Mouse (Mus musculus) heart, embryonic 16.5 days (tissue): ENCODE measurements around the gene Tada2b. TPM values are rescaled to one million over a fixed set of nuclear protein-coding genes. Genes with fewer than 3 reads are reported as not detected.
A peak's percentile ranks its signal among the peaks of the same experiment; 100 is the strongest.

Experiments
- ATAC-seq: fragments of 200-750 bp; cut with Nextera tagmentation; replicated peaks from 2 replicates; pipeline ENCODE4 v1.8.0; 2017; ENCODE audit warnings: moderate number of reproducible peaks; ENCODE audit not compliant: insufficient read depth, low FRiP score; ENCODE audit errors: extremely low read depth
- H3K27ac ChIP-seq: fragments of 300-500 bp; sonication (generic); 2 replicates; pipeline ENCODE4 v1.5.1; 2014; ENCODE audit warnings: mild to moderate bottlenecking, low read length, control low read depth, moderate library complexity
- H3K27me3 ChIP-seq: fragments of 300-500 bp; sonication (generic); 2 replicates; pipeline ENCODE4 v1.6.1; 2014; ENCODE audit warnings: low read length, mixed read lengths; ENCODE audit not compliant: control insufficient read depth, insufficient read depth
- H3K36me3 ChIP-seq: fragments of 300-500 bp; sonication (generic); 2 replicates; pipeline ENCODE4 v1.6.1; 2014; ENCODE audit not compliant: control insufficient read depth, insufficient read depth
- H3K4me1 ChIP-seq: fragments of 300-500 bp; sonication (generic); 2 replicates; pipeline ENCODE4 v1.6.1; 2014; ENCODE audit warnings: low read length, mixed read lengths; ENCODE audit not compliant: control insufficient read depth, insufficient read depth
- H3K4me2 ChIP-seq: fragments of 300-500 bp; sonication (generic); 2 replicates; pipeline ENCODE4 v1.6.1; 2014; ENCODE audit warnings: low read depth, mild to moderate bottlenecking, control low read depth, low read length
- H3K4me3 ChIP-seq: fragments of 300-500 bp; sonication (generic); 2 replicates; pipeline ENCODE4 v1.5.1; 2014; ENCODE audit warnings: mild to moderate bottlenecking, control low read depth, low read length
- H3K9ac ChIP-seq: fragments of 300-500 bp; sonication (generic); 2 replicates; pipeline ENCODE4 v1.6.1; 2014; ENCODE audit warnings: low read length, control low read depth
- H3K9me3 ChIP-seq: fragments of 300-500 bp; sonication (generic); replicated peaks from 2 replicates; pipeline ENCODE4 v1.6.1; 2016; ENCODE audit warnings: low read length; ENCODE audit not compliant: control insufficient read depth
- whole genome bisulfite sequencing: fragments of 180-500 bp; shearing (Covaris S2); extraction: QIAGEN DNeasy Blood & Tissue Kit; methylation state at CpG from one replicate; pipeline ENCODE4 v1.1.7; 2014; 5-methylcytosine and 5-hydroxymethylcytosine counted together
- polyA plus RNA-seq: library from polyadenylated mRNA; unstranded; fragments of >200 nt; fragmentation: Nextera tagmentation; extraction: Ambion mirVana; gene quantifications from 2 replicates; pipeline ENCODE4 v1.2.1, GENCODE M21; 2015

Tada2b gene
- polyA plus RNA-seq = 1.7 TPM in 2 replicates

DNA sequence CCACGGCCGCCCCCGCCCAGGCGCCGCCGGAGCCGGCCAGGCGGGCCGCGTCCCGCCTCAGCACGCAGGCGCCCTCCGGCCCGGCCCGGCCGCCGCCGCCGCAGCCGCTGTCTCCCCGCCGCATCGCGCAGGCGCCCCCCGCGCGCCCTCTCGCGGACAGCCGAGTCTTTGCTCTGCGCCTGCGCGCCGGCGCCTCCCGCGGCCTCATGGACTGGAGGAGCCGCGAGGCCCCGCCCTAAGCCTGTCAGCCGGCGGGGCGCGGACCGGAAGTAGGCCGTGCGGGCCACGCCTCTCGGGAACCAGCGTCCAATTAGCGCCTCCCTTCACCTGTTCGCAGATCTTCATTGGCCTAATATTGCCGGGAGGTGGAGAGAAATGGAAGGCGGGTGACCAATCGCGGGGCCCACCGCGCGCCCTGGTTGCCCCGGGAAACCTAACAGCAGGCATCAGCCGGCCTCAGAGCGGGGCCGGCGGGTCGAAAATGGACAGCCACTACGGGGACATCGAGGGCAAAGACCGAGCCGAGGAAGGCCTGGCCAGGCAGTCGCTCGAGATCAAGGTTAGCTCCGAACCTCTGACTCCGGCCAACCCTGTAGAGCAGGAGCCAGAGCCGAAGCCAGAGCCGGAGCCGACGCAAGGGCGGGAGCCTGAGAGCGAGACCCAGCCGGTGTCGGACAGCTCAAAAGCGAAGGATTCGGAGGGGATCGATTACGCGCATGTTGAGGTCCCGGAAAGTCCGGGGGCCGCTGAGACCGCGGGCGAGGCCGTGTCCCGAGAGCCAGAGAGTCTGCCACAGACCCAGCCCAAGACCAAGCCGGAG is at the start of gene Tada2b, which contains the start of gene Ccdc96:
Gene Tada2b (minus strand): TSS at position 115 of the 820 bp plus-strand sequence.
Gene Ccdc96 (plus strand): TSS at position 418 of the 820 bp plus-strand sequence.
- H3K9me3 ChIP-seq = no peaks in the 10 kb centered on the region
- H3K27me3 ChIP-seq = peaks cover 10% of the 10 kb centered on the region; the same call in 1 of the 2 replicates
- H3K36me3 ChIP-seq = no peaks in the 10 kb centered on the region
- peaks cover 26% of the 10 kb centered on the region for H3K4me1 ChIP-seq
- H3K27ac ChIP-seq = peak within 1 kb of the TSS; percentile 77
- WGBS = under 1% methylated on average over 90 of the region's 97 CpGs
- peak within 1 kb of the TSS; percentile 97 for H3K4me2 ChIP-seq
- peak within 1 kb of the TSS; percentile 96 for H3K9ac ChIP-seq
- H3K4me3 ChIP-seq = peak within 1 kb of the TSS; percentile 96
- ATAC-seq = peak; percentile 99

DNA sequence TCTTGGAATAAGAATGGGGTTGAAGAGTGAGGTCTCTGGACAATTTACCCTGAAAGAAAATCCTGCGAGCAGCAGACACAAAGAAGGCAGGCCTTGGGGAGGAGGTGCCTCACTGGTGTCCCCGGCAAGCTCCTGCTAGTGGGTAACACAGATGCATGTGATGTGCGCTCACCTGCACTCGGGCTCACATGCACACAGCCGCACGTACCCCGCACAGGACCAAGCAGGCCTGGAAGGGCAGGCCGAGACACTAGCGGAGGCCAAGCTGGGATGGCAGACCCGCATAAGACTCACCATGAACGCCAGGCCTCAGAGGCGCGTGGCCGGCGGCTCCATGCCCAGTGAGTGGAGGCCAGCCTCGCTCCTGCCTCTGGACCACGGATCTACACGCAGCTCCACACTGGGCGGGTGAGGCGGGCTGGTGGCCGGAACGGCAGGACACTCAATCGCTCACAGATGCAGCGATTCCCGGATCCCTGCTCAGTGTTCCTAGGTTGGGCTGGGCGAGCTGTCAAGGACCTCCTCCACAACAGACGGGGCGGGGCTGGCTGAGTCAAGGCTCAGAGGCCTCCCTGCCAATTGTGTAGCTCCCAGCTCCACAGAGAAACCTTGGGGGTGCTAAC is 46.2 kb upstream of the Tada2b start:
- ATAC-seq = peak; percentile 97
- H3K9ac ChIP-seq = peak overlapping the region; percentile 88
- H3K9me3 ChIP-seq = no peaks in the 10 kb centered on the region
- H3K27ac ChIP-seq = peak overlapping the region; percentile 79
- WGBS = under 1% methylated on average over 28 of the region's 28 CpGs
- no peaks in the 10 kb centered on the region for H3K36me3 ChIP-seq
- peak overlapping the region; percentile 76 for H3K4me2 ChIP-seq
- no peaks in the 10 kb centered on the region for H3K27me3 ChIP-seq
- H3K4me3 ChIP-seq = peak overlapping the region; percentile 79
- H3K4me1 ChIP-seq = peaks cover 20% of the 10 kb centered on the region

DNA sequence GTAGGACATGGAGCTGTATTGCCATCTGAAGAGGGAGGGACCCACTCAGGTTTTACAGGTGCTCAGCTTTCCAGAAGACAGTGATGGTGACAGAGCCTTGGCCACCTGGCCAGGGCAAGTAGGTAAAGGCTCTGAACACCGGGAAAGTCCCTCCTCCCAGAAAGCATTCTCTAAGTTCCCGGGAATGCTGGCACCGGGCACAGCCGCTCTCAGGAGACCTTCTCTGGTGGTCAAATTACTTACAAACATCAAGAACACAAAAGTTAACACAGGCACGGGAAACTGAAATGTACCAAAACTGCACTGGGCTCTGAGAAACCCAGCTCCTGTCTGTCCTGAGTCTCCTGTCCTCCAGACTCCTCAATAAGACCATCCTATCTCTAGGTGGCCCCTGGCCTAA is 45.6 kb upstream of the Tada2b start:
- 6% methylated on average over 5 of the region's 5 CpGs for WGBS
- H3K4me2 ChIP-seq = peak overlapping the region; percentile 76
- H3K27ac ChIP-seq = peak overlapping the region; percentile 79; the same call in 1 of the 2 replicates

DNA sequence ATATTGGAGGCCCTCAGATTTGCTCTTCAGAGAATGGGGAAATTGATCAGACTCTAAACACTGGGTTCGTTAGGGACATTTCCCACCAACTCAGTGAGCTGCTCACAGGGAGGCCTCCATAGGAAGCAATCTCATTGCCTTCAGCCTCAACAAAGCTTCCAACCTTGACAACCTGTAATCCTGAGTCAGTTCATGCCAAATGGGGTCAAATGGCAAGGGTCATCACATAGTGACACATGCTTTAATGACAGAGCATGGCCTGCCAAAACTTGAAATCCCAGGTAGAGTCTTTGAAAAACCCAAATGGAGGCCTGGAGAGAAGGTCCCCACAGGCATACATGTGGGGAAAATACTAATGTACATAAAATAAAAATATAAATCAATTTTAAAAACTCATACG is 42.8 kb upstream of the Tada2b start:
- no peaks in the 10 kb centered on the region for H3K27me3 ChIP-seq
- no peak for ATAC-seq
- no peaks in the 10 kb centered on the region for H3K9me3 ChIP-seq
- peaks cover 25% of the 10 kb centered on the region for H3K4me1 ChIP-seq
- H3K9ac ChIP-seq = no peak overlapping the region
- WGBS = 82% methylated on average over 2 of the region's 2 CpGs
- no peak overlapping the region for H3K27ac ChIP-seq
- H3K36me3 ChIP-seq = peaks cover 2% of the 10 kb centered on the region; the same call in 1 of the 2 replicates
- H3K4me3 ChIP-seq = no peak overlapping the region
- H3K4me2 ChIP-seq = no peak overlapping the region

More for the DNA sequence above, 45.6 kb upstream of the Tada2b start:
- Histone ChIP-seq H3K9me3 (no peaks in the 10 kb centered on the region), H3K4me3 (peak overlapping the region; percentile 79), H3K27me3 (no peaks in the 10 kb centered on the region), H3K9ac (peak overlapping the region; percentile 88), H3K36me3 (no peaks in the 10 kb centered on the region), H3K4me1 (peaks cover 20% of the 10 kb centered on the region)
- no peak for ATAC-seq

DNA sequence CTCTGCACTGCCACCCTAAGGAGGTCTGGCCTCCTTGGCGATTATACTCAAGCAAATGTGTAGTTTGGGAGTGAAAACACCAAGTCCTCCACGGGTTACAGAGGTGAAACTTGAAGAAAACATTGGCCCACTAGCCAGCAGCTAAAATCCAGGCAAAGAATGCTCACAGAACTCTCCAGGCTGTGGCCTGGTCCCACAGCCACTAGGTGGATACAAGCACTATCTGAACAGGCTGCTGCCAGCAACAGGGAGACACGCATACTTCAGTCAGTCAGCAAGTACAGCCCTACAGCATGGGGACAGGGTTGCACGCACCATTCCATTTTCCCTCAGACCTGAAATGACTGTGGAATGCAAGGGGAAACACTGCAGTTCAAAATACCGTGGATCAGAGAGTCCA is 42.2 kb upstream of the Tada2b start:
- no peak for ATAC-seq
- Histone ChIP-seq H3K4me2 (no peak overlapping the region), H3K36me3 (peaks cover 6% of the 10 kb centered on the region; the same call in 1 of the 2 replicates), H3K9me3 (no peaks in the 10 kb centered on the region), H3K4me3 (no peak overlapping the region), H3K9ac (no peak overlapping the region), H3K27ac (no peak overlapping the region), H3K27me3 (no peaks in the 10 kb centered on the region), H3K4me1 (peaks cover 25% of the 10 kb centered on the region)
- 60% methylated on average over 5 of the region's 5 CpGs for WGBS

DNA sequence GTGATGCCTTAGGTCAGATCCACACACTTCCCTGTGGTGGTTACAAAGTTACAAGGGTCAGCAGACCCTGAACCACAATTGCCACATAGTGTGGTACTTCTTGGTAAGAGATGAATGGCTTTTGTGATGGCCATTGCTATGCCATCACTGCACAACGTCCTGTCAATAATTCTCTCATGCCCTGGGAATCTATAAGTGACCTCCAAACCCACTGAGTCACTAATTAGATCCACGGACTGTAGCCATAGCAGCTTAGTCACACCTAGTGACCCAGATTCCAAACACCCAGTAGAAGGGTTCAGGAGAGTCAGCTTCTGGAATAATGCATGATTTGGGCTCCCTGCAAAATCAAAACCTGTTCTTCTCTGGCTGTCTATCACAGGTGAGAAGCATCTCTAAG is 41.1 kb upstream of the Tada2b start:
- WGBS = 78% methylated on average over 2 of the region's 2 CpGs
- ATAC-seq = no peak
- Histone ChIP-seq H3K9ac (no peak overlapping the region), H3K27me3 (no peaks in the 10 kb centered on the region), H3K4me1 (peaks cover 22% of the 10 kb centered on the region), H3K36me3 (peaks cover 7% of the 10 kb centered on the region), H3K4me3 (no peak overlapping the region), H3K4me2 (no peak overlapping the region), H3K9me3 (no peaks in the 10 kb centered on the region), H3K27ac (no peak overlapping the region)

DNA sequence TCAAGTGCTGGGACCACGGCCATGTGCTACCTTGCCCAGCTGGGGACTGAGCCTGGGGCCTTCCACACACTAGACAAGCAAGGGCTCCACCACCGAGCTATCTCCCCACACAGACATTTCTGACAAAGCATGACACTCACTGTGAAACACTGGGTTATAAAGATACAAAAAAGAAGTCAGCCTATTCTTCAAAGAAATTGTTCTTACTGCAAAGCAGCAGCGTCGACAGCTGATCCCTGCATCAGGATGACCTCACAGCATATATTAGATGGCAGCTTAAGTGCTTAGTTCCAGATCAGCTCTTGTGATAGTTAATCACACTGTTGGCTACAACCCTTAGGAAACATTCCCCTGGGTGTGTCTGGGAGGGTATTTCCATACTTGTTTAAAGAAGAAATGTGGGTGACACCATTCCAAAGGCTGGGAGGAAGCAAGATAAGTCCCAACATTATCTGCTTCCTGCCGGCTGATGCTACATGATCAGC is 39.2 kb upstream of the Tada2b start:
- Histone ChIP-seq H3K9ac (no peak overlapping the region), H3K4me2 (no peak overlapping the region), H3K4me1 (peaks cover 10% of the 10 kb centered on the region), H3K27ac (peak overlapping the region; percentile 56), H3K9me3 (no peaks in the 10 kb centered on the region), H3K27me3 (no peaks in the 10 kb centered on the region), H3K4me3 (no peak overlapping the region), H3K36me3 (peaks cover 24% of the 10 kb centered on the region)
- no peak for ATAC-seq
- whole genome bisulfite sequencing = 52% methylated on average over 5 of the region's 5 CpGs

DNA sequence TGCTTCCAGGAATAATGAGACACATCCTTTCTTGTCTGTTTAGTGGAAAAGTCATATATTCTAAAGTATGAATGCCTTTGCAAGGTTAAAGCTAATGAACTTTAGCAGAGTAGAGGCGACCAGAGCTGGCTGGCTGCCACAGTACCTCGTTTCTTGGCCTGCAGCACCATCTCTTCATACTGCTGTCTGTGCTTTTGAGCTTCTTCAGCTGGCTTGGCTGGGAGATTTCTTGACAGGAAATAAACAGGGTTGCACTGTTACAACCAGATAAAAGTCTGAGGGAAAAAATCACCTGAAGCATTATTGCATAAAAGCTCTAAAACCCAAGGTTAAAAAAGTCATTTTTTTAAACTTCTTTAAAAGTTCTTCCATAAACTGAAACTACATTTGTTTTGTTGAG is 38.7 kb upstream of the Tada2b start:
- Histone ChIP-seq H3K4me1 (peaks cover 10% of the 10 kb centered on the region), H3K9ac (no peak overlapping the region), H3K27ac (peak overlapping the region; percentile 56), H3K9me3 (no peaks in the 10 kb centered on the region), H3K4me2 (no peak overlapping the region), H3K4me3 (no peak overlapping the region), H3K27me3 (no peaks in the 10 kb centered on the region), H3K36me3 (peaks cover 24% of the 10 kb centered on the region)
- WGBS = 39% methylated on average over 2 of the region's 2 CpGs
- no peak for ATAC-seq

DNA sequence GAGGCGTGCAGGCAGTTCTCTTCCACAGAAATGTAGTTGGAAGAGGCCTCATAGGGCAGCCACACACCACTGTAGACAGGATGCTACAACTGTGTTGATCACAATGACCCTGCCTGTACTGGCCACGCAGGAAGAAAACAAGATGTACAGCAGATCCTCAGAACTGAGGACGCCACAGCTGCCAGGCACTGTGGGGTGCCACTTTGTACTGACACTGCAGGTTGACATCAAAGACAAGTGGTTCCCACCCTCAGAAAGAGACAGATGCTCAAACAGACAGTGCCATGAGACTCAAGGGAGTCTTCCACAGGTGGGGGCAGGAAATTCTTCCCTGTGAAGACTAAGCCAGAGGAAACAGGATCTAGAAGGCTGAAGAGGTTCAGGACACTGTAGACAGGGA is 35.7 kb upstream of the Tada2b start:
- H3K9ac ChIP-seq = no peak overlapping the region
- peaks cover 7% of the 10 kb centered on the region for H3K4me1 ChIP-seq
- no peak overlapping the region for H3K27ac ChIP-seq
- H3K36me3 ChIP-seq = peaks cover 27% of the 10 kb centered on the region
- WGBS = 77% methylated on average over 3 of the region's 3 CpGs
- H3K9me3 ChIP-seq = no peaks in the 10 kb centered on the region
- no peak overlapping the region for H3K4me2 ChIP-seq
- no peak for ATAC-seq
- H3K4me3 ChIP-seq = no peak overlapping the region
- no peaks in the 10 kb centered on the region for H3K27me3 ChIP-seq
